Comparison of ENCODE assay signal across 27 mouse cellular contexts in the genomic region with DNA sequence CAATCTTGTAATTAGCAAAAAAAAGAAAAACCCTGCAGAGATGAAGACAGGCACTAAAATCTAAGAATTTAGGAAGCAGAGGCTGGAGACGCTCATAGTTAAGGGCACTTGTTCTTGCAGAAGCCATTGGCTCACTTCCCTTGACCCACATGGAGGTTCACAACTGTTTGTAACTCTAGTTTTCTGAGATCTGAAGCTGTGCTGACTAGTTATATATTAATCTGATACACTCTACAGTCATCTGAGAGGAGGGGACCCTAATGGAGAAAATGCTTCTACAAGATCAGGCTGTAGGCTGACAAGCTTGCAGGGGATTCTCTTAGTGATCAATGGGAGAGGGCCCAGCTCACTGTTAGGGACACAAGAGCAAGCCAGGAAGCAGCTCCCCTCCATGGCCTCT. TPM values are rescaled to one million over a fixed set of nuclear protein-coding genes. Genes with fewer than 3 reads are reported as not detected.
DNase-seq lines count a peak whose midpoint lies in the region; ATAC-seq and TF ChIP-seq lines count a peak whose summit lies in the region.
"Had no signal": no experiment of that assay in that cellular context is flagged by ENCODE, and none has a peak within 500 bp of the region (broad histone marks: within the 10 kb centered on the region; RNA-seq: fewer than 3 reads in every experiment).

No protein-coding gene starts in this region.

- H3K79me2 ChIP-seq in liver, adult 2 months (ENCODE audit: control insufficient read depth, insufficient read depth, low read length), result no peaks in the 10 kb centered on the region

- ATAC-seq in liver, postnatal 0 days, result no peak
- ATAC-seq: forebrain, embryonic 14.5 days; forebrain, postnatal 0 days; Patski had no signal

- H3K4me2 ChIP-seq in liver, postnatal 0 days (ENCODE audit: low read depth, low read length), result no peak overlapping the region
- H3K4me2 ChIP-seq: embryonic facial prominence, embryonic 12.5 days; embryonic facial prominence, embryonic 15.5 days; heart, embryonic 13.5 days; hindbrain, embryonic 14.5 days had no signal

- TF ChIP-seq EP300 in liver, postnatal 0 days (IDR thresholded peaks at IDR 0.05; ENCODE audit: low read depth), result no peak

- H3K27ac ChIP-seq in liver, adult 2 months (replicated peaks; ENCODE audit: insufficient read depth, low read depth, low read length), result no peak overlapping the region
- H3K27ac ChIP-seq in liver, postnatal 0 days (ENCODE audit: low read depth), result no peak overlapping the region
- H3K27ac ChIP-seq: embryonic facial prominence, embryonic 12.5 days; embryonic facial prominence, embryonic 15.5 days; gastrocnemius, adult 2 months; heart, embryonic 13.5 days; hindbrain, embryonic 14.5 days had no signal

- H3K4me3 ChIP-seq in liver, adult 2 months (ENCODE audit: insufficient read depth, low read depth, low read length), result no peak overlapping the region
- no peak overlapping the region for H3K4me3 ChIP-seq in liver, postnatal 0 days (ENCODE audit: low read depth, low read length)
- H3K4me3 ChIP-seq: embryonic facial prominence, embryonic 12.5 days; embryonic facial prominence, embryonic 15.5 days; gastrocnemius, adult 2 months; heart, embryonic 13.5 days had no signal

- no peak for TF ChIP-seq CTCF in liver, adult 2 months (IDR thresholded peaks at IDR 0.05; ENCODE audit: low read depth, low read length)
- TF ChIP-seq CTCF in liver, postnatal 0 days (IDR thresholded peaks at IDR 0.05; ENCODE audit: low read depth), result no peak

- 44% methylated on average over 1 of the region's 1 CpGs for WGBS in liver, adult 2 months
- WGBS in liver, postnatal 0 days (ENCODE audit: insufficient replicate concordance), result 74% methylated on average over 1 of the region's 1 CpGs

- intact Hi-C loops in left cerebral cortex, postnatal 25 days (cut with DNase I), result no loop called here

- peaks cover 47% of the 10 kb centered on the region for H3K36me3 ChIP-seq in liver, adult 2 months (ENCODE audit: control insufficient read depth, insufficient read depth, low read length)
- H3K36me3 ChIP-seq in liver, postnatal 0 days (replicated peaks; ENCODE audit: insufficient read depth, low read length), result peaks cover 48% of the 10 kb centered on the region

- peak; percentile 25 for DNase-seq in kidney, adult 18-20 months
- no peak for DNase-seq in kidney, postnatal 4 days
- DNase-seq in liver, adult 2 months (ENCODE audit: extremely low read depth, low read depth, low spot score), result peak; percentile 40
- no peak for DNase-seq in liver, postnatal 0 days
- DNase-seq in kidney, postnatal 14 days, result peak; percentile 33
- DNase-seq in left cerebral cortex, postnatal 25 days (ENCODE audit: low spot score in 2 of 2), result no peak
- no peak for DNase-seq in neural tube, embryonic 10.5 days (ENCODE audit: extremely low spot score, low spot score)
- DNase-seq: adrenal gland, postnatal 10 days; adrenal gland, postnatal 36 days; B cell, adult 2 months; cerebellum, adult 18-20 months; cerebellum, adult 9-10 months; cerebellum, postnatal 14 days; forebrain, postnatal 0 days; gastrocnemius, adult 2 months; gastrocnemius, postnatal 14 days; heart, adult 18-20 months; heart, postnatal 14 days; heart, postnatal 4 days had no signal

- no peaks in the 10 kb centered on the region for H3K4me1 ChIP-seq in liver, adult 2 months (ENCODE audit: control insufficient read depth, insufficient read depth, low read length)
- H3K4me1 ChIP-seq in liver, postnatal 0 days (ENCODE audit: insufficient read depth), result no peaks in the 10 kb centered on the region
- H3K4me1 ChIP-seq: embryonic facial prominence, embryonic 12.5 days; embryonic facial prominence, embryonic 15.5 days; heart, embryonic 13.5 days had no signal

- H3K9ac ChIP-seq in liver, adult 2 months (ENCODE audit: low read depth, low read length), result no peak overlapping the region
- H3K9ac ChIP-seq in liver, postnatal 0 days (replicated peaks), result no peak overlapping the region
- H3K9ac ChIP-seq: embryonic facial prominence, embryonic 12.5 days; embryonic facial prominence, embryonic 15.5 days; forebrain, postnatal 0 days; heart, embryonic 13.5 days; hindbrain, embryonic 14.5 days had no signal

- no peaks in the 10 kb centered on the region for H3K27me3 ChIP-seq in liver, adult 2 months (ENCODE audit: control insufficient read depth, insufficient read depth, low read length)
- no peaks in the 10 kb centered on the region for H3K27me3 ChIP-seq in liver, postnatal 0 days (ENCODE audit: insufficient read depth, low read length)
- H3K27me3 ChIP-seq: CH12.LX; embryonic facial prominence, embryonic 12.5 days; embryonic facial prominence, embryonic 15.5 days; heart, embryonic 13.5 days; Patski had no signal

- H3K9me3 ChIP-seq in liver, postnatal 0 days (ENCODE audit: low read length), result no peaks in the 10 kb centered on the region
- H3K9me3 ChIP-seq: embryonic facial prominence, embryonic 12.5 days; embryonic facial prominence, embryonic 15.5 days; G1E; heart, embryonic 13.5 days had no signal

- no peak for TF ChIP-seq POLR2A in liver, adult 2 months (IDR thresholded peaks at IDR 0.05; ENCODE audit: extremely low read depth, insufficient read depth, low read length)

RNA-seq across cellular contexts. Expression of a gene that starts 58.1 kb away (rescaled TPM):
- 41.4 and 48.5 TPM in 2 replicates for total RNA-seq in liver, adult 2 months (2014; rRNA removed)
- 11.7 and 14.2 TPM in 2 replicates for polyA plus RNA-seq in liver, adult 2 months (2012; rRNA removed)
- 9.6 and 12.4 TPM in 2 replicates for polyA plus RNA-seq in liver, postnatal 0 days (2015; fragmentation: Nextera tagmentation; extraction: Ambion mirVana)
- total RNA-seq in left cerebral cortex, postnatal 25 days (2021), result 10 to 100 TPM; 82.1 to 90.0 TPM

Comparison
In these comparisons a context has a peak if more than half of its experiments do, and no peak if none do; other contexts are left out.
1. DNase-seq: peak in kidney, adult 18-20 months (single experiment), liver, adult 2 months (single experiment) and kidney, postnatal 14 days (single experiment); none in kidney, postnatal 4 days (0 of 2), liver, postnatal 0 days (single experiment), left cerebral cortex, postnatal 25 days (0 of 2) and neural tube, embryonic 10.5 days (single experiment).